Mouse (Mus musculus) forebrain, embryonic 15.5 days (tissue): ENCODE results near the gene Fgf22. TPM values are rescaled to one million over a fixed set of nuclear protein-coding genes. Genes with fewer than 3 reads are reported as not detected.
A peak's percentile ranks its signal among the peaks of the same experiment; 100 is the strongest.

Experiments used
- ATAC-seq: fragments of 200-750 bp; cut with Nextera tagmentation; replicated peaks from 2 replicates; pipeline ENCODE4 v1.8.0; 2017; ENCODE audit warnings: mild to moderate bottlenecking, moderate TSS enrichment, moderate library complexity
- H3K27ac ChIP-seq: fragments of 300-500 bp; sonication (generic); replicated peaks from 2 replicates; pipeline ENCODE4 v1.5.1; 2015; ENCODE audit warnings: mild to moderate bottlenecking, inconsistent platforms
- H3K27me3 ChIP-seq: fragments of 300-500 bp; sonication (generic); 2 replicates; pipeline ENCODE4 v1.6.1; 2015; ENCODE audit warnings: inconsistent platforms
- H3K36me3 ChIP-seq: fragments of 300-500 bp; sonication (generic); 2 replicates; pipeline ENCODE4 v1.6.1; 2015; ENCODE audit warnings: mild to moderate bottlenecking, inconsistent platforms
- H3K4me1 ChIP-seq: fragments of 300-500 bp; sonication (generic); 2 replicates; pipeline ENCODE4 v1.6.1; 2015; ENCODE audit warnings: inconsistent platforms
- H3K4me2 ChIP-seq: fragments of 300-500 bp; sonication (generic); replicated peaks from 2 replicates; pipeline ENCODE4 v1.6.1; 2015; ENCODE audit warnings: mild to moderate bottlenecking, inconsistent platforms
- H3K4me3 ChIP-seq: fragments of 300-500 bp; sonication (generic); 2 replicates; pipeline ENCODE4 v1.5.1; 2015; ENCODE audit warnings: mild to moderate bottlenecking, inconsistent platforms
- H3K9ac ChIP-seq: fragments of 300-500 bp; sonication (generic); replicated peaks from 2 replicates; pipeline ENCODE4 v1.6.1; 2015; ENCODE audit warnings: mild to moderate bottlenecking, inconsistent platforms
- H3K9me3 ChIP-seq: fragments of 300-500 bp; sonication (generic); 2 replicates; pipeline ENCODE4 v1.6.1; 2016; ENCODE audit warnings: inconsistent platforms
- WGBS: fragments of 180-500 bp; shearing (Covaris S2); methylation state at CpG from one replicate; pipeline ENCODE4 v1.1.7; 2015; ENCODE audit warnings: mixed read lengths; 5-methylcytosine and 5-hydroxymethylcytosine counted together
- polyA plus RNA-seq: library from polyadenylated mRNA; unstranded; fragments of >200 nt; fragmentation: Nextera tagmentation; extraction: Ambion mirVana; gene quantifications from 2 replicates; pipeline ENCODE4 v1.2.1, GENCODE M21; 2015

The Fgf22 gene
- 0.69 and 0.72 TPM in 2 replicates for polyA plus RNA-seq

- H3K27me3 ChIP-seq, result no peaks in the 10 kb centered on the region
- peak within 1 kb of the TSS; percentile 36; the same call in 1 of the 2 replicates for H3K9ac ChIP-seq
- H3K4me3 ChIP-seq, result peak within 1 kb of the TSS; percentile 41
- WGBS, result under 1% methylated on average over 36 of the region's 36 CpGs
- H3K4me1 ChIP-seq, result peaks cover 9% of the 10 kb centered on the region; the same call in 1 of the 2 replicates
- H3K4me2 ChIP-seq, result peak within 1 kb of the TSS; percentile 74
- no peaks in the 10 kb centered on the region for H3K9me3 ChIP-seq
- H3K27ac ChIP-seq, result no peak within 1 kb of the TSS
- ATAC-seq, result peak; percentile 74
- H3K36me3 ChIP-seq, result peaks cover 32% of the 10 kb centered on the region
Observed at GRCm38 (mm10) chr10:79754856-79755516, at the start of gene Fgf22. Gene Fgf22 (plus strand): TSS chr10:79755076.

- WGBS, result 91% methylated on average over 5 of the region's 5 CpGs
- Histone ChIP-seq H3K4me2 (peak overlapping the region; percentile 91), H3K27me3 (no peaks in the 10 kb centered on the region), H3K9me3 (no peaks in the 10 kb centered on the region), H3K36me3 (peaks cover 25% of the 10 kb centered on the region), H3K9ac (peak overlapping the region; percentile 89), H3K27ac (no peak overlapping the region), H3K4me3 (peak overlapping the region; percentile 89; the same call in 1 of the 2 replicates), H3K4me1 (peaks cover 36% of the 10 kb centered on the region)
- ATAC-seq, result no peak
Observed at GRCm38 (mm10) chr10:79705951-79706350, 48.9 kb upstream of the Fgf22 start.

DNA sequence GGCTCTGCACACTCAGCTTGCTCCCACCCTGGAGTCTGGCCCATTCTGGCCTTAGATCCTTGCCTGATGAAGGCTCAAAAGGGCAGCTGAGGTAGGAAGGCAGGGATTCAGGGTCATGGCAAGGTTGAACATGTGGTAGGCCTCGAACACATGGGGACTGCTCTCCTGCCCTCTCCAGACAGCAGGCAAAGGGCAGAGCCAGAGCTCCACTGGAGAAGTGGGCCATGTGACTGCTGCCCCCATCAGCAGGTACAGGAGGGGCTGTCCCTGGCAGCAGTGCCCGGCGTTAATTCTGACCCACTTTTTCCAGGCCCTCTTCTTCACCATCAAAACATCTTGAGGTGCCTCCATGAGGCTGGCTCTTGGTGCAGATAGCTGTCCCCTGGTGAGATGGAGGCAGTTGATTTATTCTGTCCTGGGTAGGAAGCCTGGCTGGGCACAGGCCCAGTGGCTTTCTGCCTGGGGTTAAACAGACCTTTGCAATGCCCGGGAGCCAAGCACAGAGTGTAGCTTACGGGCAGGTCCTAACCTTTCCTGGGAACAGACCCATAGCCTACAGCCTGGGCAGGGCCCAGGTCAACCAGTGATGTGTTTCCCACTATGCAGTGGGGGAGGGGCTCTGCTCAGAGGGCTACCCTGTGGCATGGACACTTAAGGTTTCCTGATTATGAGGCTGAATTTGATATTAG is 48.3 kb upstream of the Fgf22 start:
- no peaks in the 10 kb centered on the region for H3K27me3 ChIP-seq
- peaks cover 31% of the 10 kb centered on the region for H3K36me3 ChIP-seq
- no peaks in the 10 kb centered on the region for H3K9me3 ChIP-seq
- peak overlapping the region; percentile 89 for H3K9ac ChIP-seq
- 80% methylated on average over 5 of the region's 5 CpGs for WGBS
- peak overlapping the region; percentile 91; the same call in 1 of the 2 replicates for H3K4me2 ChIP-seq
- H3K4me3 ChIP-seq, result peak overlapping the region; percentile 89; the same call in 1 of the 2 replicates
- no peak for ATAC-seq
- peaks cover 36% of the 10 kb centered on the region for H3K4me1 ChIP-seq
- H3K27ac ChIP-seq, result no peak overlapping the region

DNA sequence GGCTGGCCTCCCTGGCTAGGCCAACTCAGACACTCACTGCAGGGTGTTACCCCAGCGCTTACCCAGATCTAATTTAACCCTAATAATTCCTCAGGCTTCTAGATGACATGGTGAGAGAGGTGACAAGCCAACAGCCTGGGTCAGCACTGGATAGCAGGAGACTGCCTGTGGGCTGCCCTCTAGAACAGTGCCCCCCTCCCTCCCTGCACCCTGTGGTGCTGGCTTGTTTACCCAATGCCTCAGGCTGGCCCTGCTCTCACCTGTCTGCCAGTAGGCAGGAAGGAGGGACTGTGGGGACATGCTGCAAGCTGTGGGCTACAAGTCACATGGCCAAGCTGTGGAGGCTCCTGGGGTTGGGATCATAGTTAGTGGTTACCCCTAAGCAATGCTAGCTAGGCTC is 47.7 kb upstream of the Fgf22 start:
- peaks cover 36% of the 10 kb centered on the region for H3K4me1 ChIP-seq
- H3K27ac ChIP-seq, result no peak overlapping the region
- peaks cover 37% of the 10 kb centered on the region for H3K36me3 ChIP-seq
- no peak overlapping the region for H3K4me3 ChIP-seq
- no peaks in the 10 kb centered on the region for H3K27me3 ChIP-seq
- H3K4me2 ChIP-seq, result no peak overlapping the region
- no peaks in the 10 kb centered on the region for H3K9me3 ChIP-seq
- whole genome bisulfite sequencing, result 83% methylated on average over 1 of the region's 1 CpGs
- H3K9ac ChIP-seq, result 0 out of 2 replicates have a peak overlapping the region, but pooled peaks have one; percentile 7
- ATAC-seq, result no peak

GRCm38 (mm10) chr10:79707759-79708158 is 47.1 kb upstream of the Fgf22 start:
- Histone ChIP-seq H3K4me3 (no peak overlapping the region), H3K27me3 (no peaks in the 10 kb centered on the region), H3K9ac (no peak overlapping the region), H3K36me3 (peaks cover 37% of the 10 kb centered on the region), H3K4me2 (no peak overlapping the region), H3K4me1 (peaks cover 36% of the 10 kb centered on the region), H3K27ac (no peak overlapping the region), H3K9me3 (no peaks in the 10 kb centered on the region)
- WGBS, result 76% methylated on average over 4 of the region's 4 CpGs
- ATAC-seq, result no peak

DNA sequence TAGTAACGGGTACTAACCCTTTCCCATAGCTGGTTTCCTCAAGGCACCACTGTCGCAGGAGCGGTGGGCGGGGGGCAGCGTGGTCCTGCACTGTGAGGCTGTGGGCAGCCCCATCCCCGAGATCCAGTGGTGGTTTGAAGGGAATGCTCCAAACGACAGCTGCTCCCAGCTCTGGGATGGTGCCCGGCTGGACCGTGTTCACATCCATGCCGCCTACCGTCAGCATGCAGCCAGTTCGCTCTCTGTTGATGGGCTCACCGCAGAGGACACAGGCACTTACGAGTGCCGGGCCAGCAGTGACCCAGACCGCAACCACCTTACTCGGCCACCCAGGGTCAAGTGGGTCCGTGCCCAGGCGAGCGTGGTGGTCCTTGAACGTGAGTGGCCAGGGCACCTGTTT is 46.2 kb upstream of the Fgf22 start:
- no peak for ATAC-seq
- Histone ChIP-seq H3K4me2 (no peak overlapping the region), H3K36me3 (peaks cover 37% of the 10 kb centered on the region), H3K4me1 (peaks cover 34% of the 10 kb centered on the region), H3K27ac (no peak overlapping the region), H3K4me3 (no peak overlapping the region), H3K9me3 (no peaks in the 10 kb centered on the region), H3K9ac (no peak overlapping the region), H3K27me3 (no peaks in the 10 kb centered on the region)
- 92% methylated on average over 21 of the region's 21 CpGs for WGBS

GRCm38 (mm10) chr10:79709307-79709706 is 45.6 kb upstream of the Fgf22 start:
- no peak overlapping the region for H3K4me3 ChIP-seq
- H3K9me3 ChIP-seq, result no peaks in the 10 kb centered on the region
- no peaks in the 10 kb centered on the region for H3K27me3 ChIP-seq
- ATAC-seq, result no peak
- peaks cover 34% of the 10 kb centered on the region for H3K4me1 ChIP-seq
- H3K9ac ChIP-seq, result no peak overlapping the region
- H3K36me3 ChIP-seq, result peaks cover 37% of the 10 kb centered on the region
- no peak overlapping the region for H3K4me2 ChIP-seq
- WGBS, result 84% methylated on average over 7 of the region's 7 CpGs
- H3K27ac ChIP-seq, result no peak overlapping the region

GRCm38 (mm10) chr10:79712029-79712428 is 42.8 kb upstream of the Fgf22 start:
- H3K4me2 ChIP-seq, result no peak overlapping the region
- H3K9ac ChIP-seq, result no peak overlapping the region
- peaks cover 37% of the 10 kb centered on the region for H3K36me3 ChIP-seq
- WGBS, result 94% methylated on average over 1 of the region's 1 CpGs
- H3K4me3 ChIP-seq, result no peak overlapping the region
- no peaks in the 10 kb centered on the region for H3K9me3 ChIP-seq
- H3K4me1 ChIP-seq, result peaks cover 19% of the 10 kb centered on the region
- no peak for ATAC-seq
- H3K27ac ChIP-seq, result no peak overlapping the region
- H3K27me3 ChIP-seq, result peaks cover 17% of the 10 kb centered on the region

DNA sequence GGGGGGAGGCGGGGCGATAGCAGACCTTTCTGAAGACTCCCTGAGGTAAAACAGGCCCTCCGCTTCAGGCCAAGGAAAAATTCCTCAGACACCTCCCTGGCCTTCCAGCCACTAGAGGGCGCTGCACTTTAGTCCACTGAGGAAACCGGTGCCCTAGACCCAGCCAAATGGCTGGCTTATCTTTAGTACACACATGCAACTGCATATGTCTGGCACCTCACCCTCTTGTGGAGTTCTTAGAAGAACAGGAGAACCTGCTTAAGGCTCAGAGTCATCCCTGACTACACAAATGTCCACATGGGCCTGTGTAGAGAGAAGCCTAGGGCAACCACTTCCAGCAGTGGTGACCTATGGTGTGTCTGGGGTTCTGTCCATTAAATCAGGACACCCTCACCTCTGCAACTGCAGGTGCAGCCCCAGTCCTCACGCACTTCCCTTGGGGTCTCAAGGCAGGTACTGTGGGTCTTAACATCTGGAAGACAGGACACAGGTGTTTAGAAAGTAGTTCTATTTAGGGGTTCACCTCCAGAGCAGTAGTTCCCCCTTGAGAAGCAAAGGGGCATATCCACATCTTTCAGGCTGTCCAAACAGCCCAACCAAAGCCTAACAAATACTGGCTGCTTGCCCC is 42.3 kb upstream of the Fgf22 start:
- no peak; the same call in 1 of the 2 replicates for ATAC-seq
- no peak overlapping the region for H3K4me2 ChIP-seq
- H3K4me3 ChIP-seq, result no peak overlapping the region
- WGBS, result 14% methylated on average over 4 of the region's 6 CpGs
- peaks cover 37% of the 10 kb centered on the region for H3K36me3 ChIP-seq
- no peaks in the 10 kb centered on the region for H3K9me3 ChIP-seq
- no peak overlapping the region for H3K27ac ChIP-seq
- peaks cover 19% of the 10 kb centered on the region for H3K4me1 ChIP-seq
- H3K27me3 ChIP-seq, result peaks cover 23% of the 10 kb centered on the region
- H3K9ac ChIP-seq, result no peak overlapping the region

DNA sequence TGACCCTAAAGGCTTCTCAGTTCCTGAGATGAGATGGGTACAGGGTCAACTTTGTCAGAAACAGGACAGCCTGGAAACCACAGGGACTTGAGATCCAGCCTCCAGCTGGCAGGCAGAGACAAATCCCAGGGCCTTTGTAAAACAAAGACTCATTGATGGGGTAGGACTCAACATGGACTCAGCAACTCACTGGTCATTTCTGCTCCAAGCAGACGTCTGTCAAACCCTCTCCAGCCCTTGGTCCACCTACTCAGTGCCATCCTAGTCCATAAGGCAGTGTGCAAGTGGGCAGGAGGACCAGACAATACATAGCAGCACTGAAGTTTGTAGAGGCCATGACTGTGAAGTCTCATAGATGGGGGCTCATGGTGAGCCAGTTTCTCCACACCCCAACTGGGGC is 41.7 kb upstream of the Fgf22 start:
- no peak overlapping the region for H3K4me3 ChIP-seq
- H3K27ac ChIP-seq, result no peak overlapping the region
- H3K36me3 ChIP-seq, result peaks cover 37% of the 10 kb centered on the region
- ATAC-seq, result no peak
- H3K4me2 ChIP-seq, result no peak overlapping the region
- no peaks in the 10 kb centered on the region for H3K9me3 ChIP-seq
- H3K9ac ChIP-seq, result no peak overlapping the region
- H3K4me1 ChIP-seq, result peaks cover 19% of the 10 kb centered on the region
- whole genome bisulfite sequencing, result 41% methylated on average over 1 of the region's 1 CpGs
- peaks cover 28% of the 10 kb centered on the region for H3K27me3 ChIP-seq

GRCm38 (mm10) chr10:79714996-79715395 is 39.9 kb upstream of the Fgf22 start:
- WGBS, result 65% methylated on average over 4 of the region's 4 CpGs
- Histone ChIP-seq H3K9ac (no peak overlapping the region), H3K36me3 (peaks cover 22% of the 10 kb centered on the region), H3K4me2 (no peak overlapping the region), H3K4me1 (peaks cover 19% of the 10 kb centered on the region), H3K4me3 (no peak overlapping the region), H3K27ac (no peak overlapping the region), H3K9me3 (no peaks in the 10 kb centered on the region), H3K27me3 (peaks cover 40% of the 10 kb centered on the region)
- no peak for ATAC-seq
